In genomic region chr12:70452726-70453645, GRCm38 (mm10) we compare ENCODE assay signal across 8 mouse cellular contexts. TPM values are rescaled to one million over a fixed set of nuclear protein-coding genes. Genes with fewer than 3 reads are reported as not detected.
DNase-seq lines count a peak whose midpoint lies in the region; ATAC-seq and TF ChIP-seq lines count a peak whose summit lies in the region.

Gene Tmx1 (plus strand): TSS chr12:70453095.

- H3K79me2 ChIP-seq in C2C12 (ENCODE audit: control insufficient read depth, insufficient read depth) = peaks cover 43% of the 10 kb centered on the region
- H3K79me2 ChIP-seq in liver, adult 2 months (ENCODE audit: control insufficient read depth, insufficient read depth, low read length) = peaks cover 14% of the 10 kb centered on the region; the same call in 1 of the 2 replicates
- H3K79me2 ChIP-seq in myocyte (ENCODE audit: control insufficient read depth, insufficient read depth) = peaks cover 28% of the 10 kb centered on the region

- TF ChIP-seq POLR2A in brain, embryonic 14.5 days (IDR thresholded peaks at IDR 0.05; ENCODE audit: borderline replicate concordance, extremely low read depth, insufficient read depth, insufficient read length, poor library complexity, severe bottlenecking) = no peak
- peak; percentile 47; the same call in 1 of the 2 replicates for TF ChIP-seq POLR2A in liver, adult 2 months (IDR thresholded peaks at IDR 0.05; ENCODE audit: extremely low read depth, insufficient read depth, low read length)
- peak; percentile 98 for TF ChIP-seq POLR2A in myocyte (IDR thresholded peaks at IDR 0.05; ENCODE audit: insufficient read length, low read depth)

- peak within 1 kb of the TSS; percentile 71 for H3K9ac ChIP-seq in heart, embryonic 11.5 days (ENCODE audit: low read depth, low read length)
- peak within 1 kb of the TSS; percentile 89 for H3K9ac ChIP-seq in kidney, embryonic 16.5 days (replicated peaks; ENCODE audit: low read length)
- H3K9ac ChIP-seq in liver, adult 2 months (ENCODE audit: low read depth, low read length) = peak within 1 kb of the TSS; percentile 93

- no peaks in the 10 kb centered on the region for H3K9me3 ChIP-seq in erythroblast, embryonic 14.5 days (ENCODE audit: control insufficient read depth, low read length)
- no peaks in the 10 kb centered on the region for H3K9me3 ChIP-seq in heart, embryonic 11.5 days (replicated peaks; ENCODE audit: control insufficient read depth, low read length)
- H3K9me3 ChIP-seq in kidney, embryonic 16.5 days (ENCODE audit: low read length) = no peaks in the 10 kb centered on the region

- H3ac ChIP-seq in C2C12 (ENCODE audit: control insufficient read depth, insufficient read length, low read depth) (peak within 1 kb of the TSS; percentile 98), myocyte (ENCODE audit: control insufficient read depth, insufficient read length) (peak within 1 kb of the TSS; percentile 68)

- TF ChIP-seq CTCF in C2C12 (IDR thresholded peaks at IDR 0.05; ENCODE audit: control insufficient read depth, insufficient read depth, insufficient read length) = no peak
- TF ChIP-seq CTCF in brain, embryonic 14.5 days (IDR thresholded peaks at IDR 0.05; ENCODE audit: borderline replicate concordance, extremely low read depth, insufficient read depth, insufficient read length) = no peak
- TF ChIP-seq CTCF in liver, adult 2 months (IDR thresholded peaks at IDR 0.05; ENCODE audit: low read depth, low read length) = no peak

- peaks cover 23% of the 10 kb centered on the region for H3K36me3 ChIP-seq in C2C12 (ENCODE audit: control insufficient read depth, insufficient read depth)
- peaks cover 42% of the 10 kb centered on the region for H3K36me3 ChIP-seq in erythroblast, embryonic 14.5 days (ENCODE audit: control insufficient read depth)
- H3K36me3 ChIP-seq in heart, embryonic 11.5 days (ENCODE audit: control insufficient read depth, insufficient read depth, low read length) = no peaks in the 10 kb centered on the region; the same call in 1 of the 2 replicates
- peaks cover 7% of the 10 kb centered on the region; the same call in 1 of the 2 replicates for H3K36me3 ChIP-seq in kidney, embryonic 16.5 days (ENCODE audit: insufficient read depth, low read length)
- peaks cover 6% of the 10 kb centered on the region for H3K36me3 ChIP-seq in liver, adult 2 months (ENCODE audit: control insufficient read depth, insufficient read depth, low read length)
- peaks cover 8% of the 10 kb centered on the region for H3K36me3 ChIP-seq in myocyte (ENCODE audit: control insufficient read depth, insufficient read depth)
- H3K36me3 ChIP-seq in splenic B cell, adult 2 months (ENCODE audit: control insufficient read depth, insufficient read depth, low read length, poor library complexity, severe bottlenecking) = 0 out of 2 replicates have a peak, but pooled peaks cover 2% of the 10 kb centered on the region

- peaks cover 24% of the 10 kb centered on the region for H3K79me3 ChIP-seq in C2C12 (ENCODE audit: low read depth)

- peak; percentile 98 for DNase-seq in brain, embryonic 14.5 days (ENCODE audit: low read depth)
- DNase-seq in liver, adult 2 months (ENCODE audit: extremely low read depth, low read depth, low spot score) = peak; percentile 76
- DNase-seq in splenic B cell, adult 2 months (ENCODE audit: low read depth, low spot score) = peak; percentile 94

- peak within 1 kb of the TSS; percentile 60 for H3K4me2 ChIP-seq in heart, embryonic 11.5 days
- H3K4me2 ChIP-seq in kidney, embryonic 16.5 days (replicated peaks; ENCODE audit: low read depth, low read length) = peak within 1 kb of the TSS; percentile 84
- peak within 1 kb of the TSS; percentile 95 for H3K4me2 ChIP-seq in myocyte (ENCODE audit: low read depth)

- peak within 1 kb of the TSS; percentile 68 for H3K27ac ChIP-seq in heart, embryonic 11.5 days (ENCODE audit: low read depth, low read length)
- H3K27ac ChIP-seq in kidney, embryonic 16.5 days (ENCODE audit: low read length) = peak within 1 kb of the TSS; percentile 82
- H3K27ac ChIP-seq in liver, adult 2 months (replicated peaks; ENCODE audit: insufficient read depth, low read depth, low read length) = peak within 1 kb of the TSS; percentile 82

- peaks cover 56% of the 10 kb centered on the region for H3K4me1 ChIP-seq in erythroblast, embryonic 14.5 days (ENCODE audit: control insufficient read depth)
- peaks cover 9% of the 10 kb centered on the region for H3K4me1 ChIP-seq in heart, embryonic 11.5 days (ENCODE audit: control insufficient read depth, insufficient read depth, low read length)
- peaks cover 26% of the 10 kb centered on the region for H3K4me1 ChIP-seq in kidney, embryonic 16.5 days (ENCODE audit: insufficient read depth, low read length)
- peaks cover 3% of the 10 kb centered on the region; the same call in 1 of the 2 replicates for H3K4me1 ChIP-seq in liver, adult 2 months (ENCODE audit: control insufficient read depth, insufficient read depth, low read length)

- ATAC-seq in heart, embryonic 11.5 days (replicated peaks; ENCODE audit: insufficient number of reproducible peaks, low FRiP score, low TSS enrichment) = peak; percentile 98
- peak; percentile 99 for ATAC-seq in kidney, embryonic 16.5 days (ENCODE audit: low FRiP score, low TSS enrichment)

- H3K4me3 ChIP-seq in C2C12 (ENCODE audit: insufficient read depth, poor library complexity, severe bottlenecking) = peak within 1 kb of the TSS; percentile 76
- peak within 1 kb of the TSS; percentile 78 for H3K4me3 ChIP-seq in erythroblast, embryonic 14.5 days (replicated peaks)
- peak within 1 kb of the TSS; percentile 84 for H3K4me3 ChIP-seq in heart, embryonic 11.5 days (ENCODE audit: low read depth, low read length)
- H3K4me3 ChIP-seq in kidney, embryonic 16.5 days (ENCODE audit: low read length) = peak within 1 kb of the TSS; percentile 92
- H3K4me3 ChIP-seq in liver, adult 2 months (ENCODE audit: insufficient read depth, low read depth, low read length) = peak within 1 kb of the TSS; percentile 94
- peak within 1 kb of the TSS; percentile 78 for H3K4me3 ChIP-seq in myocyte

- H3K27me3 ChIP-seq in C2C12 (ENCODE audit: control insufficient read depth, insufficient read depth, insufficient read length) (peaks cover 3% of the 10 kb centered on the region), myocyte (ENCODE audit: control insufficient read depth, insufficient read depth, insufficient read length) (peaks cover 1% of the 10 kb centered on the region)
- H3K27me3 ChIP-seq in erythroblast, embryonic 14.5 days (ENCODE audit: control insufficient read depth) = no peaks in the 10 kb centered on the region
- H3K27me3 ChIP-seq in heart, embryonic 11.5 days (ENCODE audit: control insufficient read depth, insufficient read depth, low read length) = no peaks in the 10 kb centered on the region
- no peaks in the 10 kb centered on the region for H3K27me3 ChIP-seq in kidney, embryonic 16.5 days (ENCODE audit: insufficient read depth, low read length)
- no peaks in the 10 kb centered on the region for H3K27me3 ChIP-seq in liver, adult 2 months (ENCODE audit: control insufficient read depth, insufficient read depth, low read length)
- H3K27me3 ChIP-seq in splenic B cell, adult 2 months (ENCODE audit: control insufficient read depth, insufficient read depth, low read length, poor library complexity, severe bottlenecking) = no peaks in the 10 kb centered on the region

- WGBS in heart, embryonic 11.5 days (ENCODE audit: insufficient replicate concordance) = under 1% methylated on average over 56 of the region's 58 CpGs
- under 1% methylated on average over 58 of the region's 58 CpGs for WGBS in kidney, embryonic 16.5 days
- WGBS in liver, adult 2 months = under 1% methylated on average over 58 of the region's 58 CpGs

TF ChIP-seq in C2C12, 6 proteins besides CTCF, POLR2A, EP300 and RAD21:
- TF ChIP-seq MAX (IDR thresholded peaks at IDR 0.05) (peak; percentile 91), MYOD1 (IDR thresholded peaks at IDR 0.05; ENCODE audit: control insufficient read depth, insufficient read length, low read depth) (no peak)

TF ChIP-seq in myocyte, 11 proteins besides CTCF, POLR2A, EP300 and RAD21:
- TF ChIP-seq TCF3 (IDR thresholded peaks at IDR 0.05; ENCODE audit: insufficient read length, low read depth) (no peak), REST (IDR thresholded peaks at IDR 0.05; ENCODE audit: insufficient read depth, insufficient read length) (peak; percentile 40), CEBPB (IDR thresholded peaks at IDR 0.05; ENCODE audit: insufficient read depth, poor library complexity, severe bottlenecking) (no peak), MYOG (IDR thresholded peaks at IDR 0.05; ENCODE audit: control insufficient read depth in 1 of 3, insufficient read depth in 1 of 3, insufficient read length in 2 of 3, low read depth in 2 of 3) (no peak), POLR2AphosphoS2 (IDR thresholded peaks at IDR 0.05; ENCODE audit: insufficient read length, low read depth) (peak; percentile 98), MYOD1 (IDR thresholded peaks at IDR 0.05; ENCODE audit: control insufficient read depth in 1 of 3, insufficient read length in 2 of 3, low read depth in 2 of 3) (no peak), TCF12 (IDR thresholded peaks at IDR 0.05; ENCODE audit: insufficient read depth, poor library complexity, severe bottlenecking) (no peak), SRF (IDR thresholded peaks at IDR 0.05; ENCODE audit: control insufficient read depth, insufficient read length, low read depth) (no peak), MAX (IDR thresholded peaks at IDR 0.05; ENCODE audit: low read depth) (no peak), E2F4 (IDR thresholded peaks at IDR 0.05; ENCODE audit: insufficient read depth) (peak; percentile 28), USF1 (IDR thresholded peaks at IDR 0.05; ENCODE audit: low read depth) (no peak)

RNA-seq across cellular contexts. Expression of gene Tmx1, which starts in this region (rescaled TPM):
- polyA plus RNA-seq in C2C12 (2012; fragmentation: generic; extraction: Trizol) = 23.2 TPM
- polyA plus RNA-seq in brain, embryonic 14.5 days (2012; rRNA removed) = 46.3 and 54.3 TPM in 2 replicates
- polyA plus RNA-seq in erythroblast, embryonic 14.5 days (2012) = 4.0 and 4.8 TPM in 2 replicates
- 62.8 and 87.0 TPM in 2 replicates for polyA plus RNA-seq in heart, embryonic 11.5 days (2014; fragmentation: Nextera tagmentation; extraction: Ambion mirVana)
- polyA plus RNA-seq in kidney, embryonic 16.5 days (2015; fragmentation: Nextera tagmentation; extraction: Ambion mirVana) = 122 and 125 TPM in 2 replicates
- 33.8 and 41.9 TPM in 2 replicates for total RNA-seq in liver, adult 2 months (2014; rRNA removed)
- 6.5 and 7.0 TPM in 2 replicates for polyA plus RNA-seq in liver, adult 2 months (2012; rRNA removed)
- polyA plus RNA-seq in myocyte (2012; fragmentation: generic; extraction: Trizol) = 11.7 TPM

Comparison
In these comparisons a context has a peak if more than half of its experiments do, and no peak if none do; other contexts are left out.
1. Peak in every context shown above with its lines: DNase-seq, ATAC-seq, H3K4me3 ChIP-seq and H3K27ac ChIP-seq.